Mouse (Mus musculus): Measurements from ENCODE around the gene Snd1. TPM values are rescaled to one million over a fixed set of nuclear protein-coding genes. Genes with fewer than 3 reads are reported as not detected.

Gene Snd1
- polyA plus RNA-seq, 1 experiment = 35.6 TPM

DNA sequence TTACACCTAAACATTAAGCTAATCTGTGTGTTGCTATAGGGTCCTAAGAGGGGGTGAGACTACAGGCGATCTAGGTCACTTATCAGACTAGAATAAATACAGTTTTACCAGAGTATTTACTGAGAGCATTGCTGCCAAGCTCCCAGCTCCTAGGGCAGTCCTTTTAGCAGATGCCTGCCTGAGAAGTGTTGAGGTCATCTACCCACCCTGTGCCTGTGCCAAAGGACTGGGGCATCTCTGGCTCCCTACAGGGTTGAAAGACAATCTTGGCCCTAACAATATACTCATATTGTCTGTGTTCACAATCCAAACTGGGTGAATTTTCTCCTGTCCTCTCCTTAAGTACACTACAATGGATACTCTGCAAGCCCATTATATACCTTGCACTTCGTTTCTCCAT, 340.0 kb downstream of the Snd1 start:
- Histone ChIP-seq H3K4me1 (ENCODE audit: control insufficient read depth, insufficient read depth, low read length) (no peaks in the 10 kb centered on the region), H3K27ac (ENCODE audit: control insufficient read depth, insufficient read depth, low read depth, low read length, poor library complexity) (no peak overlapping the region), H3K4me3 (replicated peaks; ENCODE audit: control insufficient read depth, low read depth, low read length) (no peak overlapping the region)
- TF ChIP-seq CTCF (IDR thresholded peaks at IDR 0.05; ENCODE audit: control insufficient read depth, insufficient read depth, low read length) (no peak), POLR2A (IDR thresholded peaks at IDR 0.05; ENCODE audit: borderline replicate concordance, control insufficient read depth, low read depth, low read length) (no peak)
- 74% methylated on average over 2 of the region's 2 CpGs for WGBS

DNA sequence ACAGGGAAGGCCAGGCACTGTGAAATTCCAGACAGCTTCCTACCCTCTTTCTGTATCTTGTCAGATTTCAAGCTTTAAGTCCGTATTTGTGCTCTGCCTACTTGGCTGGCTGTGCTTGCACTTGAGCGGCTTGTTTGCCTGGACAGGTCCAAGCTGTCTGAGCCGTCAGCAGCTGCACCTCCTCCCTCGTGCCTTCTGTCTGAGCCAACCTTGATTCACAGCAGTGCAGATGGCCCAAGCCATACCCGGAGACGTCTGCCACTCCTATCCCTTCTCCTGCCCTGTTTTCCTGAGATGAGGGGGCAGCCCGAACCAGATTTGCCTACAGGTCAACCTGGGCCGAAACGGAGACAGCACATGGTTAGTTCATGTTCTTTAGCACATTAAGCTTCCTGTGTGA, 342.1 kb downstream of the Snd1 start:
- no peak overlapping the region for H3K27ac ChIP-seq (ENCODE audit: control insufficient read depth, insufficient read depth, low read depth, low read length, poor library complexity)
- no peaks in the 10 kb centered on the region for H3K4me1 ChIP-seq (ENCODE audit: control insufficient read depth, insufficient read depth, low read length)
- WGBS = 90% methylated on average over 9 of the region's 9 CpGs
- H3K4me3 ChIP-seq (replicated peaks; ENCODE audit: control insufficient read depth, low read depth, low read length) = no peak overlapping the region
- TF ChIP-seq POLR2A (IDR thresholded peaks at IDR 0.05; ENCODE audit: borderline replicate concordance, control insufficient read depth, low read depth, low read length) (no peak), CTCF (IDR thresholded peaks at IDR 0.05; ENCODE audit: control insufficient read depth, insufficient read depth, low read length) (peak; percentile 1; the same call in 1 of the 2 replicates)

DNA sequence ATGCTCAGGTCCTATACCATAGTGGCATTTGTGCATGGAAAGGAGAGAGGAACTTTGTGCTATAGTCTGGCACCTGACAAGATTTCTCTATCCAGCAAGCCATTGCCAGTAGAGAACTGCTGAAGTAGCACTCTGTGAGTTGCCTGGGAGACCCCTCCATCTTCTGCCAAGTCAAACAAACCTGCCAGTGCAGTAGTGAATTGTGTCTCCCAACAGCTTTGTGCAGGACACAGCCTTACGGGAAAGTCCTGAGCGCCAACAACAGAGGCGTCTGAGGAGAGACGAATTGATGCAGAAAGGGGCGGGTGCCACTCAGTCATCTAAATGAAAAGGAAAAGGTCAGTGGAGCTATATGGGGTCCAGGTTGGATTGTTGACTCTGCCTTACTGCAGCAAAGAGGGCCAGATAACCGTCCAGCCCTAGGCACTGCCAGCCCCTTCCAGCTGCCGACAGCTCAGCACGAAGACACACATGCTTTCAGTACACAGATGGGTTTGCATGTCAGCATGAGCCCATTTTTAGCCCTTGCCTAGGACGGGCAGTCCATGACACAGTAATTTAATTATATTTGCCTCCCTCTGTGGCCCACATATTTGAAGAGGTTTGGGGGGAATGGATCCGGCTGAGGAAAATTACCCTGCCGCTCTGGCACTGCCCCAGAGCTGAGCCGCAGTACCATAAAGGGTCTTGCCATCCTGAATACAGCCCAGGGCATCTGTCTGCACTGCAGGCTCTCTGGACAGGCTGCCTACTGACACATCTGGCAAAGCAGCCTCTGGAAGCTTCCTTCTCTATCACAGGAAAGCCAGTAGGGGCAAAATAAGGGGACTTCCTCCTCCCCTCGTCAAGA, 344.8 kb downstream of the Snd1 start:
- Histone ChIP-seq H3K27ac (ENCODE audit: control insufficient read depth, insufficient read depth, low read depth, low read length, poor library complexity) (no peak overlapping the region), H3K4me1 (ENCODE audit: control insufficient read depth, insufficient read depth, low read length) (no peaks in the 10 kb centered on the region; the same call in 1 of the 2 replicates), H3K4me3 (replicated peaks; ENCODE audit: control insufficient read depth, low read depth, low read length) (no peak overlapping the region)
- 80% methylated on average over 13 of the region's 13 CpGs for WGBS
- TF ChIP-seq POLR2A (IDR thresholded peaks at IDR 0.05; ENCODE audit: borderline replicate concordance, control insufficient read depth, low read depth, low read length) (no peak), CTCF (IDR thresholded peaks at IDR 0.05; ENCODE audit: control insufficient read depth, insufficient read depth, low read length) (no peak)

DNA sequence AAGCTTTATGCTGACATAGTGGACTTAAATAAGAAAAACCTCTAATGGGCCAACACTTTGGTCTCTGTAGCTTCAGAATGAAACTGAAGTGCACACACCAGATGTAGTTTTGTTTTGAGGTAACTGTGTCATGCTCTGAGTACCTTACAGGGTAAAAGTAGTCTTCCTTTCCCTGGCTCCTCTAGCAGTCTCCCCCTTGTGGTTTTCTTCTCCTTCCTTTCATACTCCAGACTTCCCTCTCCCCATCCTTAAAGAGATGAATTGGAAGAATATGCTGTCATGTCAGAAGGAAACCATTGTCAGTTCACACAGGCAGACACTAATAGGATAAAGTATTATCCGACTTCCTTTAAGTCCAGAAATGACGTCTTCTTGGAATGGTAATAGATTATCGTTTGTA, 347.4 kb downstream of the Snd1 start:
- H3K4me1 ChIP-seq (ENCODE audit: control insufficient read depth, insufficient read depth, low read length) = no peaks in the 10 kb centered on the region; the same call in 1 of the 2 replicates
- TF ChIP-seq CTCF (IDR thresholded peaks at IDR 0.05; ENCODE audit: control insufficient read depth, insufficient read depth, low read length) (no peak), POLR2A (IDR thresholded peaks at IDR 0.05; ENCODE audit: borderline replicate concordance, control insufficient read depth, low read depth, low read length) (no peak)

DNA sequence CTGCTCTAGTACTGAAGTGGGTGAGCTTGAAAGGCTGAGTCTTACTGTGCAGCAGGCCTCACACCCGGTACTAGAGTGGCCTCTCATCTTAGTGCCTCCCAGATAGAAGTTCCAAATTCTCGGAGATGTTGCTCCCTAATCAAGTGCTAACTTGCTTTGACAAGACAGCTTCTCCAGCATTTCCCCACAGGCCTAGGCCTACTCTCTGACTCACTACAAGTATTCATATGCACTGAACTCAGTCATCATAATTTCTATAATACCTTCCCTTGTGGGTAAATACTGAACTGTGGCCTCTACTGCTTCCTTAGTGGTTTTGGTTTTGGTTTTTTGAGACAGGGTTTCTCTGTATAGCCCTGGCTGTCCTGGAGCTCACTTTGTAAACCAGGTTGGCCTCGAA, 348.4 kb downstream of the Snd1 start:
- Histone ChIP-seq H3K27ac (ENCODE audit: control insufficient read depth, insufficient read depth, low read depth, low read length, poor library complexity) (no peak overlapping the region), H3K4me1 (ENCODE audit: control insufficient read depth, insufficient read depth, low read length) (no peaks in the 10 kb centered on the region; the same call in 1 of the 2 replicates), H3K4me3 (replicated peaks; ENCODE audit: control insufficient read depth, low read depth, low read length) (no peak overlapping the region)
- 65% methylated on average over 3 of the region's 3 CpGs for WGBS
- TF ChIP-seq POLR2A (IDR thresholded peaks at IDR 0.05; ENCODE audit: borderline replicate concordance, control insufficient read depth, low read depth, low read length) (no peak), CTCF (IDR thresholded peaks at IDR 0.05; ENCODE audit: control insufficient read depth, insufficient read depth, low read length) (no peak)

More for the DNA sequence above, 347.4 kb downstream of the Snd1 start:
- Histone ChIP-seq H3K4me3 (replicated peaks; ENCODE audit: control insufficient read depth, low read depth, low read length) (no peak overlapping the region), H3K27ac (ENCODE audit: control insufficient read depth, insufficient read depth, low read depth, low read length, poor library complexity) (no peak overlapping the region)
- 86% methylated on average over 3 of the region's 3 CpGs for WGBS

DNA sequence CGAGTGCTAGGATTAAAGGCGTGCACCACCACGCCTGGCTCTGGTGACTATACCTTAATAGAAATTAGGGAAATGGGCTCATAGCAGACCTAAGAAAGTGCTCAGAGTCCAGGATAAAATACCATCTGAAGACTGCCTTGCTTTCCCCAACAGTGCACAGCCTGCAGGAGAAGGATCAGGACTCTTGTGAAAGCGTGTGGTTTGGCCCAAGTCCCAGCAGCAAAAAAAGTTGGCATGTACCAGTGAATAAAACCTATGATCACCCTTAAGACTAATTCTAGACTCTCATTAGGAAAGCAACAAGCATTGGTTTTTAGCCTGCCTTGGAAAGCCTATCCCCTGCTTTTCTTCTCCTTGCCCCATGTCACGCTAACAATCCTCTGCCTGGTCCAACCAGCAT, 348.9 kb downstream of the Snd1 start:
- Histone ChIP-seq H3K4me1 (ENCODE audit: control insufficient read depth, insufficient read depth, low read length) (no peaks in the 10 kb centered on the region; the same call in 1 of the 2 replicates), H3K4me3 (replicated peaks; ENCODE audit: control insufficient read depth, low read depth, low read length) (no peak overlapping the region), H3K27ac (ENCODE audit: control insufficient read depth, insufficient read depth, low read depth, low read length, poor library complexity) (no peak overlapping the region)
- TF ChIP-seq POLR2A (IDR thresholded peaks at IDR 0.05; ENCODE audit: borderline replicate concordance, control insufficient read depth, low read depth, low read length) = no peak
- TF ChIP-seq CTCF (IDR thresholded peaks at IDR 0.05; ENCODE audit: control insufficient read depth, insufficient read depth, low read length) = no peak
- 55% methylated on average over 5 of the region's 5 CpGs for WGBS

DNA sequence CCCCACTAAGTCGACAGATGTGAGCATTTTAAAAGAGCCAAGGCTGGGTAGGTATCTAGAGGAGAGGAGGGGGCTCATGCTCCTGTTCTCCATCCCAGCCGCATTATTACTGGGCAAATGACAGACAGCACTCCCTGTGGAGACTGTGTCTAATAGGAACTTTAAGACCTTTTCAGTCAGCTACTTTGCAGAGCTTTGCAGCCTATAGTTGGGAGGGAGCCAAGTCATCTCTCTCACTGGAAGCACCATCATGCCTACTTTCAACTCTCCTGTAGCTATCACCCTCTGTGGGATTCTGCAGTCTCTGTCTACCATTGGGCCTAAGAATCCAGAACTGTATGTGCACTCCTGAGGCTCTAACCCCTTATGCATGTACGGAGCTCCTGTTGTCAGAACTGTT, 351.0 kb downstream of the Snd1 start:
- Histone ChIP-seq H3K27ac (ENCODE audit: control insufficient read depth, insufficient read depth, low read depth, low read length, poor library complexity) (no peak overlapping the region), H3K4me1 (ENCODE audit: control insufficient read depth, insufficient read depth, low read length) (no peaks in the 10 kb centered on the region; the same call in 1 of the 2 replicates), H3K4me3 (replicated peaks; ENCODE audit: control insufficient read depth, low read depth, low read length) (no peak overlapping the region)
- WGBS = 80% methylated on average over 3 of the region's 3 CpGs
- no peak for TF ChIP-seq CTCF (IDR thresholded peaks at IDR 0.05; ENCODE audit: control insufficient read depth, insufficient read depth, low read length)
- TF ChIP-seq POLR2A (IDR thresholded peaks at IDR 0.05; ENCODE audit: borderline replicate concordance, control insufficient read depth, low read depth, low read length) = no peak

DNA sequence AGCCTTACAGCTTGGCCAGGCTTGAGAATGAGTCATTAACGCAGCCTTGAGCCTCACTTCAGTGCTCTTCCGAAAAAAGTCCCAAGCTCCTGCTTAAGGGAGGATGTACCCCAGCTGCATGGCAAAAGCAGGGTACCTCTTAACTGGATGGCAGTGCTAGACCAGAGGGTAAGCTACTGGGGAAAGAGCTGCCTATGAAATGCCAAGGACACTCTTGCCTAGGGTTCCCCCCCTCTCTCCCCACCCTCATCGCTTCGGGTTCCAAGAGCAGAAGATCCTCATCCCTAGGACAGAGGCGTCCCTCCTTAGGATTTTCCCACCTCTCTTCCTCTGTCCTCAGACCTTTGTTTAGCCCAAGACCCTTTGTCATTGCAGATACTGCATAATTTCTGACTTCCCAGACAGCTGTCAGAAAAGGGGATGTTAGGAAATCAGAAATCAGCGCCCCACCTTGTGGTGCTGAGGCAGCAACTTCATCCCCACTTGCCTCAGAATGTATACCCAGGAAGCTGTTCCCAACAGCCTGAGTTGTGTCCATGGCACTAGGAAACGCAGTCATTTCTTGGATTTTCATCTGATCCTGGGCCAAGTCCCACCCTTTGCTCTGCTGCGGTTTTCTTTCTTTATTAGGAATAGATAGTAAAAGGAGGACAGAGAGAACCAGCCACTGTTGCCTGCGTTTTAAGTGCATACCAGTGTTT, 351.9 kb downstream of the Snd1 start:
- 79% methylated on average over 9 of the region's 9 CpGs for WGBS
- TF ChIP-seq CTCF (IDR thresholded peaks at IDR 0.05; ENCODE audit: control insufficient read depth, insufficient read depth, low read length) = no peak
- no peak for TF ChIP-seq POLR2A (IDR thresholded peaks at IDR 0.05; ENCODE audit: borderline replicate concordance, control insufficient read depth, low read depth, low read length)
- no peak overlapping the region for H3K4me3 ChIP-seq (replicated peaks; ENCODE audit: control insufficient read depth, low read depth, low read length)
- no peak overlapping the region for H3K27ac ChIP-seq (ENCODE audit: control insufficient read depth, insufficient read depth, low read depth, low read length, poor library complexity)
- no peaks in the 10 kb centered on the region; the same call in 1 of the 2 replicates for H3K4me1 ChIP-seq (ENCODE audit: control insufficient read depth, insufficient read depth, low read length)
